ENCODE assay signal across 32 mouse cellular contexts in the genomic region with DNA sequence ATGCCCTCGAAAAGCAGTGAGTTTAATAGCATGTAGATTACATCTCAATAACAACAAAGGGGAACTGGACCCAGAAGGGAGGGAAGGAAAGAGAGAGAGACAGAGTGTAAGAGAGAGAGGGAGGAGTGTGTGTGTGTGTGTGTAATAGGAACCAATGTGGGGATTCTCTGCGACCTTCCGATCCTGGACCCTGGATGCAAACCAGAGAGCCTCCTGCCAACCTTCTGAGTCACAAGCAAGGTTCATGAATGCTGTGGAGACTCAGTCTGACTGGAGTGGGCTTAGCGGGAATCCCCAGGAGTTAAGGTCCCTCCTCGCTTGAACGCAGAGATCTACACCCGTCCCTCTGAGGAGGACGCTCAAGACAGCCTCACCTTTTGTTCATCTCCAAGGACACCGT. TPM values are rescaled to one million over a fixed set of nuclear protein-coding genes. Genes with fewer than 3 reads are reported as not detected.
DNase-seq lines count a peak whose midpoint lies in the region; ATAC-seq and TF ChIP-seq lines count a peak whose summit lies in the region.
"Had no signal": no experiment of that assay in that cellular context is flagged by ENCODE, and none has a peak within 500 bp of the region (broad histone marks: within the 10 kb centered on the region; RNA-seq: fewer than 3 reads in every experiment).

No protein-coding gene starts in this region.

- no peaks in the 10 kb centered on the region for H3K27me3 ChIP-seq in hindbrain, embryonic 12.5 days
- H3K27me3 ChIP-seq in hindbrain, embryonic 16.5 days (replicated peaks; ENCODE audit: control insufficient read depth, insufficient read depth, low read length) = no peaks in the 10 kb centered on the region
- H3K27me3 ChIP-seq: forebrain, embryonic 15.5 days; limb, embryonic 15.5 days; liver, embryonic 13.5 days; midbrain, embryonic 13.5 days had no signal

- H3K4me2 ChIP-seq in hindbrain, embryonic 12.5 days (replicated peaks) = no peak overlapping the region
- no peak overlapping the region for H3K4me2 ChIP-seq in hindbrain, embryonic 16.5 days (ENCODE audit: low read length)
- H3K4me2 ChIP-seq: embryonic facial prominence, embryonic 13.5 days; forebrain, embryonic 15.5 days; heart, embryonic 15.5 days; limb, embryonic 15.5 days; liver, embryonic 13.5 days; midbrain, embryonic 13.5 days had no signal

- H3K9me3 ChIP-seq in hindbrain, embryonic 12.5 days (replicated peaks) = no peaks in the 10 kb centered on the region
- no peaks in the 10 kb centered on the region for H3K9me3 ChIP-seq in hindbrain, embryonic 16.5 days (ENCODE audit: control insufficient read depth, low read length)
- H3K9me3 ChIP-seq: embryonic facial prominence, embryonic 13.5 days; forebrain, embryonic 10.5 days; forebrain, embryonic 15.5 days; heart, embryonic 10.5 days; heart, embryonic 15.5 days; limb, embryonic 10.5 days; limb, embryonic 15.5 days; midbrain, embryonic 13.5 days had no signal

- H3K4me3 ChIP-seq in hindbrain, embryonic 12.5 days = no peak overlapping the region
- no peak overlapping the region for H3K4me3 ChIP-seq in hindbrain, embryonic 16.5 days (ENCODE audit: low read length)
- no peak overlapping the region for H3K4me3 ChIP-seq in layer of hippocampus, adult 2 months
- H3K4me3 ChIP-seq: embryonic facial prominence, embryonic 13.5 days; forebrain, embryonic 10.5 days; forebrain, embryonic 15.5 days; heart, embryonic 10.5 days; heart, embryonic 15.5 days; limb, embryonic 10.5 days; limb, embryonic 15.5 days; liver, embryonic 13.5 days; midbrain, embryonic 13.5 days; myocyte had no signal

- no peak for ATAC-seq in hindbrain, embryonic 12.5 days (ENCODE audit: low FRiP score)
- ATAC-seq in hindbrain, embryonic 16.5 days = no peak
- ATAC-seq: CD4-positive, CD25-positive, alpha-beta regulatory T cell, adult 4 months; forebrain, embryonic 15.5 days; intestine, postnatal 0 days; lung, postnatal 0 days; midbrain, embryonic 13.5 days had no signal

- no peak for TF ChIP-seq CTCF in layer of hippocampus, adult 2 months (conservative IDR thresholded peaks at IDR 0.05)

- peak overlapping the region; percentile 5; the same call in 1 of the 2 replicates for H3K9ac ChIP-seq in hindbrain, embryonic 12.5 days
- H3K9ac ChIP-seq in hindbrain, embryonic 16.5 days (ENCODE audit: low read depth, low read length) = no peak overlapping the region; the same call in 1 of the 2 replicates
- H3K9ac ChIP-seq: embryonic facial prominence, embryonic 13.5 days; forebrain, embryonic 15.5 days; heart, embryonic 15.5 days; limb, embryonic 15.5 days; liver, embryonic 13.5 days; midbrain, embryonic 13.5 days had no signal

- DNase-seq in layer of hippocampus, adult 2 months (ENCODE audit: low spot score in 2 of 2) = no peak
- DNase-seq in layer of hippocampus, postnatal 14 days (ENCODE audit: low spot score in 2 of 2) = no peak
- DNase-seq in Muller cell, postnatal 12 days (ENCODE audit: inconsistent ontology term) = peak; percentile 22
- peak; percentile 51 to 56 for DNase-seq in adrenal gland, postnatal 36 days
- DNase-seq in lung, postnatal 4 days = no peak
- DNase-seq: cerebellum, adult 8-10 months; cerebellum, postnatal 25 days; gastrocnemius, postnatal 25 days; heart, adult 11 months; kidney, postnatal 25 days; liver, embryonic 13.5 days; lung, adult 18-20 months; retina, postnatal 1 day; right cerebral cortex, postnatal 14 days; thymus, postnatal 4 days had no signal

- H3K4me1 ChIP-seq in hindbrain, embryonic 12.5 days = peaks cover 24% of the 10 kb centered on the region
- H3K4me1 ChIP-seq in hindbrain, embryonic 16.5 days (ENCODE audit: control insufficient read depth, insufficient read depth, low read depth, low read length) = peaks cover 34% of the 10 kb centered on the region
- H3K4me1 ChIP-seq: heart, embryonic 10.5 days; heart, embryonic 15.5 days; liver, embryonic 13.5 days had no signal

- H3K27ac ChIP-seq in hindbrain, embryonic 12.5 days = no peak overlapping the region
- no peak overlapping the region; the same call in 1 of the 2 replicates for H3K27ac ChIP-seq in hindbrain, embryonic 16.5 days (ENCODE audit: low read depth, low read length)
- H3K27ac ChIP-seq in layer of hippocampus, adult 2 months = peak overlapping the region; percentile 98
- H3K27ac ChIP-seq: embryonic facial prominence, embryonic 13.5 days; forebrain, embryonic 10.5 days; heart, embryonic 10.5 days; heart, embryonic 15.5 days; limb, embryonic 10.5 days; limb, embryonic 15.5 days; liver, embryonic 13.5 days; macrophage; midbrain, embryonic 13.5 days had no signal

- H3K36me3 ChIP-seq in hindbrain, embryonic 12.5 days = no peaks in the 10 kb centered on the region
- no peaks in the 10 kb centered on the region for H3K36me3 ChIP-seq in hindbrain, embryonic 16.5 days (ENCODE audit: control insufficient read depth, insufficient read depth, low read length)
- H3K36me3 ChIP-seq: embryonic facial prominence, embryonic 13.5 days; forebrain, embryonic 10.5 days; forebrain, embryonic 15.5 days; heart, embryonic 10.5 days; heart, embryonic 15.5 days; limb, embryonic 10.5 days; limb, embryonic 15.5 days; liver, embryonic 13.5 days had no signal

- 72% methylated on average over 9 of the region's 9 CpGs for WGBS in hindbrain, embryonic 12.5 days
- WGBS in hindbrain, embryonic 16.5 days = 72% methylated on average over 9 of the region's 9 CpGs

RNA-seq across cellular contexts. Expression of gene Ajap1, which starts 45.4 kb away (rescaled TPM):
- 4.6 and 6.3 TPM in 2 replicates for polyA plus RNA-seq in hindbrain, embryonic 12.5 days (2016; fragmentation: Nextera tagmentation; extraction: Ambion mirVana)
- polyA plus RNA-seq in hindbrain, embryonic 16.5 days (2015; fragmentation: Nextera tagmentation; extraction: Ambion mirVana) = 14.3 and 15.0 TPM in 2 replicates
- 10 to 100 TPM; 48.3 to 49.0 TPM for total RNA-seq in layer of hippocampus, adult 2 months (2021)
- total RNA-seq in layer of hippocampus, postnatal 14 days (2021) = 10 to 100 TPM; 34.3 to 35.5 TPM
- 1 to 10 TPM; 1.2 to 9.5 TPM for total RNA-seq in adrenal gland, postnatal 36 days (2021)
- total RNA-seq: megakaryocyte-erythroid progenitor cell, adult 5-6 weeks had no signal
- polyA plus RNA-seq: CD4-positive, CD25-positive, alpha-beta regulatory T cell, adult 4 months; macrophage; myocyte; testis, adult 2 months had no signal

Comparison
In these comparisons a context has a peak if more than half of its experiments do, and no peak if none do; other contexts are left out.
1. DNase-seq: peak in Muller cell, postnatal 12 days (single experiment) and adrenal gland, postnatal 36 days (2 of 2); none in layer of hippocampus, adult 2 months (0 of 2), layer of hippocampus, postnatal 14 days (0 of 2) and lung, postnatal 4 days (0 of 2).